Mouse (Mus musculus) limb, embryonic 11.5 days (tissue): ENCODE measurements around the gene Cnot2. TPM values are rescaled to one million over a fixed set of nuclear protein-coding genes. Genes with fewer than 3 reads are reported as not detected.

ENCODE experiments used
- ATAC-seq: fragments of 200-750 bp; cut with Nextera tagmentation; 2 replicates; pipeline ENCODE4 v1.8.0; 2017; ENCODE audit warnings: low read depth; ENCODE audit not compliant: insufficient number of reproducible peaks, low FRiP score, low TSS enrichment
- DNase-seq: peaks from one replicate; pipeline ENCODE4 v3.0.0-alpha.2; 2015; ENCODE audit warnings: low spot score
- H3K27ac ChIP-seq: fragments of 300-500 bp; sonication (generic); replicated peaks from 2 replicates; pipeline ENCODE4 v1.5.1; 2014; ENCODE audit warnings: low read depth, mild to moderate bottlenecking, low read length
- H3K27me3 ChIP-seq: fragments of 300-500 bp; sonication (generic); 2 replicates; pipeline ENCODE4 v1.6.1; 2014; ENCODE audit warnings: mild to moderate bottlenecking, low read length, mixed read lengths; ENCODE audit not compliant: control insufficient read depth, insufficient read depth
- H3K36me3 ChIP-seq: fragments of 300-500 bp; sonication (generic); 2 replicates; pipeline ENCODE4 v1.6.1; 2014; ENCODE audit warnings: mild to moderate bottlenecking, low read length, moderate library complexity, mixed read lengths; ENCODE audit not compliant: control insufficient read depth, insufficient read depth
- H3K4me1 ChIP-seq: fragments of 300-500 bp; sonication (generic); 2 replicates; pipeline ENCODE4 v1.6.1; 2014; ENCODE audit warnings: low read length, mixed read lengths; ENCODE audit not compliant: control insufficient read depth, insufficient read depth
- H3K4me2 ChIP-seq: fragments of 300-500 bp; sonication (generic); 2 replicates; pipeline ENCODE4 v1.6.1; 2014; ENCODE audit warnings: low read depth, mild to moderate bottlenecking, moderate library complexity; ENCODE audit not compliant: severe bottlenecking
- H3K4me3 ChIP-seq: fragments of 300-500 bp; sonication (generic); 2 replicates; pipeline ENCODE4 v1.5.1; 2014; ENCODE audit warnings: low read depth, low read length
- H3K9ac ChIP-seq: fragments of 300-500 bp; sonication (generic); 2 replicates; pipeline ENCODE4 v1.6.1; 2014; ENCODE audit warnings: mild to moderate bottlenecking, low read length
- H3K9me3 ChIP-seq: fragments of 300-500 bp; sonication (generic); 2 replicates; pipeline ENCODE4 v1.6.1; 2016; ENCODE audit warnings: low read length; ENCODE audit not compliant: control insufficient read depth
- WGBS: fragments of 180-500 bp; shearing (Covaris S2); extraction: QIAGEN DNeasy Blood & Tissue Kit; methylation state at CpG from one replicate; pipeline ENCODE4 v1.1.7; 2014; 5-methylcytosine and 5-hydroxymethylcytosine counted together
- microRNA-seq: library from miRNA; unstranded; fragments of <30 nt; microRNA quantifications from one replicate; pipeline ENCODE4, GENCODE M21; 2016
- polyA plus RNA-seq: library from polyadenylated mRNA; unstranded; fragments of >200 nt; fragmentation: Nextera tagmentation; extraction: Ambion mirVana; gene quantifications from 2 replicates; pipeline ENCODE4 v1.2.1, GENCODE M21; 2014

Gene Cnot2
- polyA plus RNA-seq, 1 experiment from 2014 or later, result 162 TPM

DNA sequence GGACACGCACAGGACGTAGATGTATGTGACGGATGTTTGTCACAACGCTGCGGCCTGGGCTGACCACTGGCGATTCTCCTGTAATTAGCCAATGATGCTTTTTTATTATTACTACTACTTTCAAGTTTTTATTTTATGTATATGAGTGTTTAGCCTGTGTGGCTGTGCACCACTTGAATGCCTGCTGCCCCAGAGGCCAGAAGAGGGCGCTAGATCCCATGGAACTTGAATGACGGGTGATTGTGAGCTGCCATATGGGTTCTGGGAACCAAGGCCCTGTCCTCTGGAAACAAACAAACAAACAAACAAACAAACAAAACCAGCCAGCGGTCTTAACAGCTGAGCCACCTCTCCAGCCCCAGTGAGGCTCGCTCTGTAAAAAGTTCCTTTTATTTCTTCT lies 136.9 kb downstream of the Cnot2 start:
- H3K36me3 ChIP-seq, result peaks cover 2% of the 10 kb centered on the region; the same call in 1 of the 2 replicates
- 93% methylated on average over 10 of the region's 10 CpGs for WGBS
- H3K27me3 ChIP-seq, result no peaks in the 10 kb centered on the region
- no peak overlapping the region for H3K4me3 ChIP-seq
- H3K9me3 ChIP-seq, result no peaks in the 10 kb centered on the region; the same call in 1 of the 2 replicates
- ATAC-seq (no peak), DNase-seq (no peak)
- H3K9ac ChIP-seq, result no peak overlapping the region
- H3K4me1 ChIP-seq, result no peaks in the 10 kb centered on the region
- H3K27ac ChIP-seq, result no peak overlapping the region
- H3K4me2 ChIP-seq, result no peak overlapping the region

DNA sequence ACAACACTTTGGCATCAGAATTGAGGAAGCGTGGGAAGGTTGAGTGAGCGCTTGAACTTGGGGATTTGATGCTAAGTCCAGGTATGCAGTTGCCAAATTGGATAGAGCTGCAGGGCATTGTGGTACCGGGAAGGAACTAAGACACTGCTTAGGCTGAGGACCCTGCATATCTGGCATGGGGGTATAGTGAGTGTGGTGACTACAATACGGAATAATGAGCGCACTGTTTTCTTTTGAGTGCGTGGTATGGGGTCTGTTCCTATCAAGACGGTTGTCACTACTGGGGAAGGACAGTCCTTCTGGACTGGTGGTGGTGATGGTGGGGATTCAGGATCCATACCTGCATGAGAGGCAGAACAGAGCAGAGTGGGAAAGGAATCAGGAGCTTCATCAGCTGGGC lies 140.4 kb downstream of the Cnot2 start:
- H3K36me3 ChIP-seq, result peaks cover 4% of the 10 kb centered on the region; the same call in 1 of the 2 replicates
- no peak for DNase-seq
- H3K4me3 ChIP-seq, result no peak overlapping the region
- ATAC-seq, result no peak
- H3K4me1 ChIP-seq, result no peaks in the 10 kb centered on the region
- no peaks in the 10 kb centered on the region for H3K27me3 ChIP-seq
- no peak overlapping the region for H3K27ac ChIP-seq
- H3K9ac ChIP-seq, result no peak overlapping the region
- WGBS, result 93% methylated on average over 7 of the region's 7 CpGs
- H3K4me2 ChIP-seq, result no peak overlapping the region
- no peaks in the 10 kb centered on the region; the same call in 1 of the 2 replicates for H3K9me3 ChIP-seq

DNA sequence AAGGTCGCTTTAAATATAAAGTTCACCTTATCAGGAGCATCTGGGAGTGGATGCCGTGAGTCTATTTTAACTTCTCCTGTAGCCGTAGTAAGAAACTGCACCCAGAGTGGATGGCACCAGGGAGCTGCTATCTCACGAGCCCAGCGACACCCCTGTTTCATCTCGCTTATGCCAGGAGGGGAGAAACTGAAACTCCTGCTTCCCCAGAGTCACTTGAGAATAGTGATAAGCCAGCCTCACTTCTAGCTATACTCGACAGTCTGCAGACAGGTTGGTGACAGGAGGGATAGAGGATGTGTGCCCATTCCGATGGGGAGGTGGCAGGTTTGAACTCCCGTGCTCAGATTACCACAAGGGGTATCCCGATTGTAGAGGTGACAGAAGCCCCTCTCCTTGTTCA lies 141.2 kb downstream of the Cnot2 start:
- 94% methylated on average over 10 of the region's 10 CpGs for WGBS
- Histone ChIP-seq H3K4me3 (no peak overlapping the region), H3K4me1 (no peaks in the 10 kb centered on the region), H3K9ac (no peak overlapping the region), H3K27me3 (no peaks in the 10 kb centered on the region), H3K36me3 (peaks cover 4% of the 10 kb centered on the region; the same call in 1 of the 2 replicates), H3K4me2 (no peak overlapping the region), H3K9me3 (no peaks in the 10 kb centered on the region; the same call in 1 of the 2 replicates), H3K27ac (no peak overlapping the region)
- DNase-seq (no peak), ATAC-seq (no peak)

DNA sequence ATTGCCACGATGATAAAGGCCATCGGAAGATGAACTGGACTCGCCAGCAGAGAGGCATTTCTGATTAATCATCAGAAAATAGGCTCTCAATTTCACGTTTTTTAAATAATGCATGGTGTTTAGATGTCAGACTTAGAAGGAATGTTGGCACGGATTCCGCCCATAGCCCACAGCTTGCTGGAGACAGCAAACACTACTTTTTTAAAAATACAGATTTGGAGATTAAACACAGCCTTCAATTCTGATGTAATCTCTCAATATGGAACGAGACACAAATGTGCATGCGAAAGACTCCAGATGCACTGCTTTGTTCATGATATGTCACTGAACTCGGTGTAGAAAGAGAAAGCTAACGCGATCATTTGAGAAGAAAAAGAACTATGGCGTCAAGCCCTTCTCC lies 145.9 kb downstream of the Cnot2 start:
- DNase-seq (no peak), ATAC-seq (no peak)
- Histone ChIP-seq H3K27ac (no peak overlapping the region), H3K4me3 (no peak overlapping the region), H3K36me3 (peaks cover 2% of the 10 kb centered on the region; the same call in 1 of the 2 replicates), H3K4me1 (0 out of 2 replicates have a peak, but pooled peaks cover 4% of the 10 kb centered on the region), H3K9ac (no peak overlapping the region), H3K9me3 (no peaks in the 10 kb centered on the region; the same call in 1 of the 2 replicates), H3K27me3 (no peaks in the 10 kb centered on the region), H3K4me2 (no peak overlapping the region)
- 93% methylated on average over 12 of the region's 12 CpGs for WGBS

Small RNAs within 50 kb of the gene (microRNA-seq; reads per million reads assigned to microRNA genes)
- not detected for gene Gm25190

Other genes with a start within 250 kb of the Cnot2 start
- gene Kcnmb4, start 107.6 kb downstream of the Cnot2 start, polyA plus RNA-seq, result 23.8 and 24.5 TPM in 2 replicates